Mouse (Mus musculus): ENCODE measurements at regions not wholly inside any gene's neighbourhood (a gene's known extent, or its start where the extent isn't known, plus 50 kb on each side); places are given as distances from the start of the nearest gene placed in this dataset.

- TF ChIP-seq CTCF (IDR thresholded peaks at IDR 0.05; ENCODE audit: low read depth, low read length) (no peak), POLR2A (IDR thresholded peaks at IDR 0.05; ENCODE audit: insufficient read depth, low read length) (no peak)
These were observed 58.5 kb upstream of the Map3k1 start for GRCm38 (mm10) chr13:111867261-111867660.

All from ES-Bruce4 (cell line).